Mouse (Mus musculus) hematopoietic stem cell, adult 5-6 weeks (primary cell): ENCODE measurements around the gene Catsperz. TPM values are rescaled to one million over a fixed set of nuclear protein-coding genes. Genes with fewer than 3 reads are reported as not detected.
A peak's percentile ranks its signal among the peaks of the same experiment; 100 is the strongest.

Experiments used
- ATAC-seq, 2 experiments: fragments of 125-278 bp in 1 of 2; replicated peaks in 1 of 2; 2 replicates each; pipeline ENCODE4 v1.8.0; 2016 to 2017; ENCODE audit warnings: inconsistent platforms in 2 of 2, mild to moderate bottlenecking in 2 of 2, moderate number of reproducible peaks in 2 of 2, low read depth in 1 of 2, moderate TSS enrichment in 1 of 2; ENCODE audit not compliant: low FRiP score in 2 of 2, poor library complexity in 2 of 2, severe bottlenecking in 2 of 2, insufficient read depth in 1 of 2, low TSS enrichment in 1 of 2
- total RNA-seq: library from RNA; stranded (forward); fragments of 172-1452, 232-1000 nt; gene quantifications from 2 replicates; pipeline ENCODE4 v1.2.3, GENCODE M21; 2017

Gene Catsperz
- total RNA-seq, 1 experiment from 2014 or later = not detected

GRCm38 (mm10) chr19:6916496-6916895, 8.7 kb downstream of the Catsperz start:
- ATAC-seq = no peak

GRCm38 (mm10) chr19:6915276-6915675, 9.9 kb downstream of the Catsperz start:
- ATAC-seq = no peak

- ATAC-seq = no peak
These were observed 10.6 kb downstream of the Catsperz start for GRCm38 (mm10) chr19:6914540-6914939.

- no peak for ATAC-seq
These were observed 11.2 kb downstream of the Catsperz start for GRCm38 (mm10) chr19:6913991-6914390.

GRCm38 (mm10) chr19:6913036-6913435, 12.1 kb downstream of the Catsperz start:
- ATAC-seq = no peak

GRCm38 (mm10) chr19:6912205-6912970, 12.8 kb downstream of the Catsperz start:
- ATAC-seq = no peak

- no peak for ATAC-seq
These were observed 13.8 kb downstream of the Catsperz start for GRCm38 (mm10) chr19:6911101-6912074.

GRCm38 (mm10) chr19:6910306-6910705, 14.9 kb downstream of the Catsperz start:
- ATAC-seq = peak; percentile 29 to 43; a peak in 3 of 4 replicates

GRCm38 (mm10) chr19:6909507-6910289, 15.5 kb downstream of the Catsperz start, which contains the start of the genes Trmt112 and Prdx5:
Gene Trmt112, plus strand, starts transcription at chr19:6909698.
Gene Prdx5, minus strand, starts transcription at chr19:6910106.
- ATAC-seq = peak; percentile 84 to 86

- ATAC-seq = no peak
These were observed 16.2 kb downstream of the Catsperz start for GRCm38 (mm10) chr19:6909021-6909420.

- no peak for ATAC-seq
These were observed 17.2 kb downstream of the Catsperz start for GRCm38 (mm10) chr19:6907811-6908540.

- ATAC-seq = no peak
These were observed 18.1 kb downstream of the Catsperz start for GRCm38 (mm10) chr19:6907094-6907493.

- no peak for ATAC-seq
These were observed 19.0 kb downstream of the Catsperz start for GRCm38 (mm10) chr19:6906199-6906598.

GRCm38 (mm10) chr19:6905498-6906159, 19.6 kb downstream of the Catsperz start:
- no peak for ATAC-seq

- ATAC-seq = no peak
These were observed 20.3 kb downstream of the Catsperz start for GRCm38 (mm10) chr19:6904846-6905245.

- no peak for ATAC-seq
These were observed 22.1 kb downstream of the Catsperz start for GRCm38 (mm10) chr19:6903031-6903430.
